Mouse (Mus musculus): ENCODE data around the gene Nfkbib.

The Nfkbib gene

DNA sequence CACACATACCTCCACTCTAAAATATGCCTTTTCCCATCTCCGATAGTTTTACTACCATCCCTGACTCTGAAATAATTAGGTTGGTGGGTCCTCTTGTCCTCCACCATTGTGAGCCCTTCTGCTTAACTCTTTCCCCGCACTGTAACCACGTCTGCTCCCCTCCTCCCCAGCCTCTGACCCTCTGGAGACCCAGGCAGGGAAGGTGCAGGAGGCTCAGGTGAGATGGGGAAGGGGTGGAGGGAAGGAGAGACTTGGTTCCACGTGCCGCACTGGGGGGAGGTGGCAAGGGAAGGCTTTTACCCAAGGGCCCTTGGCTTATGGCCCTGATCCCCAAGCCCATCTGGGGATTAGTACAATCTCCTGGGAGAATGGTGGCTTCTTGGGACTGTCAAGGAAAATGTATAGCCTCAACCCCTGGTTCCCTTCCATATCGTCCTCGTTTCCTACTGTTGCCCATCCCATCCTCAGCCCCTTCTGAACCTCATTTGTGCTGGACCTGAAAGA is at the start of gene Nfkbib:
Gene Nfkbib (minus strand): TSS at position 51 of the 504 bp plus-strand sequence.
- DNase-seq (ENCODE audit: low spot score in 2 of 2) = no peak

DNA sequence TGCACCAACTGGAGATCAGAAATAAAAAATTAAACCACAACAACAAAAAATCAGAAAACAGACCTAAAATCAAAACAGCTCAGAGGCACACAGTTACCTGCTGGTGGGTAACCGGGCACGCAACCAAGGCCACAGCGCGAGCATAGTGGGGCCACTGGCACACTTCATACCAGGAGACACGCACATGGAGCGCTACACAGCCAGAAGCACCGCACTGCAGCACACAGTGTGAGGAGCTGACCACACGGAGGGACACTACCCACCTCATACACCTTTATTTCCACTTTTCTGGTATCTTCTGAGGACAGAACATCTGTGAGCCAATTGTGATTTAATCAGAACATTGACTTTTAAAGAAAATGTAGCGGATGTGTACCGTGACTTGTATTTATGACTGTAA is 49.6 kb upstream of the Nfkbib start:
- DNase-seq (ENCODE audit: low spot score in 2 of 2) = no peak

DNA sequence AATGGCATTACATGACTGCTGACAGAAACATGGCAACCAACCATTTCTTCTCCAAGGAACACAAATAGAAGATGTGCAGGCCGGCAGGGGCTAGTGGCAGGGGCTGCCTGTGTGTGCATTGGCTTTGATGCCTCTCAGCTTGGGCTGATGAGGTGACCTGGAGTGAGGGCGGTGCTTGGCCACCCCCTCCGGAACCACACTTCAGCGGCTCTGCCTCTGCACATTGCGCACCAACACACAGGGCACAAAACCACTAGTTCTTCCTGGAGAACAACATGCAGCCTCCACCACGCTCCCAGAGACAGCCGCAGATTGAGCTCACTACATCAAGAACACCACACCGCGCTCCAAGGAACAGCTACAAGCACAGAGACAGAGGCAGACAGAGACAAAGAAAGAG is 48.9 kb upstream of the Nfkbib start:
- no peak for DNase-seq (ENCODE audit: low spot score in 2 of 2)

DNA sequence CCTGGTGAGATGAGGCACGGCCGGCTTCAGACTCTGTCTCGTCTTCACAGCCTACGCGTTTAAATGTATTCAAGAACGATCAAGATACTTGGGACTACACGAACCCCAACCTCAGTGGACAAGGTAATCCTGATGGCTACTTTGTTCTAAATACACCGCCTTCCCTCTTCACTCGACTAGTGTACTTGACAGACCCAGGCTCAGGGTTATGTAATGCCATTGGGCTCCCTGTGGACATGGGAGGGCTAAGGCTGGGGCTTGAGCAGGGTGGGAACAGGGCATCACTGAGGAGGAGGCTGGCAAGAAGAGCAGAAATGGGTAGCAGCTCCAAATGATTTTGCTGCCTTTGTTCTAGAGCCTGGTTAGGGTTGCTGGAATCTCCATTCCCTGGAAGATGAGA is 47.9 kb upstream of the Nfkbib start:
- no peak for DNase-seq (ENCODE audit: low spot score in 2 of 2)

DNA sequence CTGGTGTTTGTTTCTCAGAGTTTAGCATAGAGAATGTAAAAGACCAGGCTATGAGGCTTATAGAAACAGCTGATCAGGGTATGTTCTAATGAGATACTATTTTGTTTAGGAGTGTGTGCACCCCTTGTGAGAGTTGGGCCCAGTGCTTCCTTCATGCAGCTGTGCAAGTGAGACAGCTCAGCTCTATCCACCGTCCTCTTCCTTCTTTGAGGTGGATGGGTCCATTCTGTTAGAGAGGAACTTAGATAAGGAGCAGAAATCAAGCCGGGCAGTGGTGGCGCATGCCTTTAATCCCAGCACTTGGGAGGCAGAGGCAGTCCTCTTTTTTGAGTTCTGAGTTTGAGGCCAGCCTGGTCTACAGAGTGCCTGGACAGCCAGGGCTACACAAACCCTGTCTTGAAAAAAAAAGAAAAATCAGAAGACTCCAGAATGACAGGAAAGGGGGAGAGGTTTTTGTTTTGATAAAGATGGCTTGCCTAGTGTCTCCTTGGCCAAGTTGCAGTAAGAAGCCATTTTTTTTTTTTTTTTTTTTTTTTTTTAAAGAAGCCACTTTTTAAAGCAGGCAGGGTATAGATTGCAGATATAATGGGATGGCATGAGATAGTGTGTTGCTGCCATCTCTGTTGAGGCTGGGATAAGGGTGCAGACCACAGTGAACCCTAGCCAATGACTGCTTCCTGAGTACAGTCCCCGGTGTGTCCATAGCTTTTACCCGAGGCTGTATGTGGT is 47.2 kb upstream of the Nfkbib start:
- DNase-seq (ENCODE audit: low spot score in 2 of 2) = no peak

DNA sequence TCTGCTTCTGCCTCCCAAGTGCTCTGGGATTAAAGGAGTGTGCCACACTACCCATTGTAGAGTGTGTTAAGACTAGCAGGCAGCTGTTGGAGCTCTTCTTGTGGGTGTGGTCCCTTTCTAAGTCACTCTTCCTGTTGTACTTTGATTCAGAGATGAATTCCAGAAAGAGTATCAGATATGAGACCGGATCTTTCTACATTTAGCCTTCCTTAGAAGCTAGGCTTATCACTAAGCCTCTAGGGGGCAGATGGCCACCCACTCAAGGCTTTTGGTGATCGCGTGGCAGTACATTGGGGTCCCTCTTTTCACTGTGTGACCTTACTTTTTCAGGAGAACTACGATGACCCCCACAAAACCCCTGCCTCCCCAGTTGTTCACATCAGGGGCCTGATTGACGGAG is 45.6 kb upstream of the Nfkbib start:
- no peak for DNase-seq (ENCODE audit: low spot score in 2 of 2)

DNA sequence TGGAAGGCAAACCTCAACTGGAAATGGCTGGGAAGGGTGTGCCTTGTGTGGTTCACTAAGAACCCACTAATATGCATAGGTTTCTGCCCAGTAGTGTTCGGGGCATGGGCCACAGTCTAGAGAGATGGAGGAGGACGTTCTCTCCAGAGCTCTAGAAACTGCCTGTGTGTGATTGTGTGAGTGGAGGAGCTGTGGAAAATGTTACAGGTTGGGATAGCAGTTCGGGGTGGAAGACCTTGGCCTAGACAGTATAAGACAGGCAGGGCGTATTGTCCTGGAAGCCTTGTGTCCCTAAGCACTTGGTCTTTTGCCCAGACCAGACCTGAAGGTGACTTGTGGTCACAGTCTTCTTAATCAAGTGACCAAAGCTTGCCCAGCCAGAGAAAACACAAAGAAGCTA is 45.1 kb upstream of the Nfkbib start:
- no peak for DNase-seq (ENCODE audit: low spot score in 2 of 2)

DNA sequence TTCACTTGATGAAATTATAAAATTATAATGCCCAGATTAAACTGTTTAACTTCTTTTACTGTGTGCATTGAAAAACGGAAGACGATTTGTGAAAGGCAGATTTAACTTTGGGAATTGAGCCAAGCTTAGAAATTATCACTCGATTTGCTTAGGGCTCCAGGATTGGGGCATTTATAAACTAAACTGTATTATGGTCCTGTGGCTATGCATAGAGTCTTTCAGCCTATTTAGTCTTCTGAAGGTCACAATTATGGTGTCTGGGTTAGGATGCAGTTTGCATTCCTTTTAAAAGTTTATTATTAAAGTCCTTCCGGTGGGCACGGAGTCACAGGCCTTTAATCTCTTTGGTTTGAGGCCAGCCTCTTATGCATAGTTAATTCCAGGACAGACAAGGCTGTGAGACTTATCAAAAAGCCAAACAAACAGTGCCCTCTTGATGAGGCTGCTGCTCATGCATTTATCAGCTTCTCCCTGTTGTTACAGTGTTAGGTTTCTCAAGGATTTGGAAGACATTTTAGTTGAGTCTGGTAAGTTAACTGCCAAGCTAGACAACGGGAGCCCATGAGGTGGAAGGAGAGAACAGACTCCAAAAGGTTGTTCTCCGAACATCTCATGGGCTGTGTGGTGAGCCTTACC is 44.4 kb upstream of the Nfkbib start:
- DNase-seq (ENCODE audit: low spot score in 2 of 2) = no peak

DNA sequence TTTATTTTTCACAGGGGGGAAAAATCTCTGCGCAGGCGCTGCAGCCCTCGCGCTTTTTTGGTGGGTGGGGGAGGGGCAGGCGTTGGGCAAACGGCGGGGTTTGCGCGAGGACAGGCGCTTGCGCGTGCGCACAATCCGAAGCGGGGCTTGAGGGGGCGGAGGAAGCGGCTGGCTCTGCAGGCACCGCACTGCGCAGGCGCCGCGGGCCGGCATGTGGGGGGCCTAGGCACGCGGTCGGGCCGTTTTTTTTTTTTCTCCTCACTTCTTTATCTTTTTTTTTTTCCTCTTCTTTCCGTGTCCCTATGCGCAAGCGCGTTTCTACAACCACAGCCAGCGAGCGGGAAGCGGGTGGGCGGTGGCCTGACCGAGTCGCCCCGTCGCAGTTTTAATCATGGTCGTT is 43.9 kb upstream of the Nfkbib start:
- DNase-seq (ENCODE audit: low spot score in 2 of 2) = peak; percentile 76 to 92

DNA sequence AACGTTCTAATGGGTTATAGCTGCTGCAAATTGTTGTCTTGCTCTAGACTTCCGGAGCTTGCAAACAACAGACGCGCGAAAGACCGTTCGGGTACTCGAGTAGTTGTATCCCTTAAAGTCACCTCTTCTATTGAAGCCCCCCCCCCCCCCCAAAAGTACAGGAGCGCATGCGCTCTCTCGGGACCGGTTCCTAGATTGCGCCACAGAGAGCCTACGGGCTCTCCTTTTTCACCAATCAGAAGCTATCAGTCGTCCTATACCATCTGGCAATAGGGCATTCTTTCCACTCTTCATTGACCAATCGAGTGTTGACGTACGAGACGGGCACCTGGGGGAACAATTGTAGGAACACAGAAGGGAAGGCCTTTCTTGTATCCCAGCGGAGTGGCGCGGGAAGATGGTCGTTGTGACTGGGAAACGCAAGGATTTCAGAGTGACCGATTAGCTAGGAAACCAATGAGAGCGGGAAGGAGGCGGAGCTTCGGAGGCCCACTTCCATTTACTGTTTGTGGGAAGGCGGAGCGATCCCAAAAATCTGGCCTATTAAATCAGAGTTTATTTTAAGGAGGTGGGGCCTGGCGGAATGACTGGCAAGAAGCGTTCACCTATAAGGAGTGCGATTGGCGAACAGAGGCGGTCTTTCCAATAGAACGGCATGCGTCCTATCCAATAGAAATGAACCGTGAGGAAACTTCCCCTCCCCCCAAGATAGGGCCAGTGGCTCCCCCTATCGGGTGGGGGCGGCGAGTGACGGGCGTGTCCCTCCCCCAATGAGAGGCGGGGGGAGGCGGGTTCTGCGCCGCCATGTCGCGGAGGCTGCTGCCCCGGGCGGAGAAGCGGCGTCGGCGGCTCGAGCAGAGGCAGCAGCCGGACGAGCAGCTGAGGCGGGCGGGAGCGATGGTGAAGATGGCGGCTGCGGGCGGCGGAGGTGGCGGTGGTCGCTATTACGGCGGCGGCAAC is 43.1 kb upstream of the Nfkbib start:
- DNase-seq (ENCODE audit: low spot score in 2 of 2) = peak; percentile 96

DNA sequence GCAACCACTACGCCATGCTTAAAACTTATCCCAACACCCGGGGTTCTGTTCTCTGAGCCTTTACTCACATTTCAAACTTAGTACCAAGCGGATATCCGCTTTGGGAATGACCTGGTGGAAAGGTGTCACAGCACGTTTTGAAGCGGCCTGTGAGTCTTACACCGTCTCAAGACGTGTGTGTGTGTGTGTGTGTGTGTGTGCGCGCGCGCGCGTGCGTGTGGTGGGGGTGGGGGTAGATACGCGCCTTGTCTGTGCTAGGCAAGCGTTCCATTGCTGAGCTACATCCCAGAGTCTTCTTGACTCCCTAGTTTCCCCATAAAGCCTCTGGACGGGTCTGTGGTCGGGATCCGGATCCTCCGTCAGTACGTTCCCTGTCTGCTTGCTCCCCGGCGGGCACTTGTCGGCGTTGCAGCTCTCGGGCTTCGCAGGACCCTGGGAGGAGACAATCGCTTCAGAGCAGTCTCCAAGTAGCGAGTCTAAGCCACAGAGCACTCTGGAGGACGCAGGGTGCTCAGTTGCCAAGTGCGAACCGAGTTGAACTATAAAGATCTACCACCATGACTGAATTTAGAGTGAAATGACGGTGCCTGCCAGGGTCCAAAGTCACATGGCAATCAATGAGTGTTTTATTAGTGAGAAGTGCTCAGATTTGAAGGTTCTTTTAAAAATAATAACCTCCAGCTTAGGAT is 42.2 kb upstream of the Nfkbib start:
- peak; percentile 47 to 53 for DNase-seq (ENCODE audit: low spot score in 2 of 2)

DNA sequence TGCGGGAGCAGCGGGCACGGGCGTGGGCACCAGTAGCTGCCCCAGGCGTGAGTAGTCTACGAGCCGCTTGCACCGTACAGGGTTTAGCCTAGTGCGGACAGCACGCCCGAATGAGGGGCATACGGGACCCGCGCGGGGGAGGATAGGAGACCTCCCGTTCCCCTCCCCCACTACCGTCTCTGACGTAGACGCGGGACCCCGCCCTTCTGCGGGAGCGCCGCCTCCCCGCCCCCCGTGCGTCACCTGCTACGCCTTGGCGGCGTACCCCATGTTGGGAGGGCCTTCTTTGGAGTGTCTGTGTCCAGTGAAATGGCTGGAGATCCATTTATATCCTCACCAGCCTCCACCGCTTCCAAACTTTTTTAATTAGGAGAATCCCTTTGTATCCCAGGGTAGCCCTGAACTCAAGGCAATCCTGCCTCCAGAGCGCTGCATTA is 41.7 kb upstream of the Nfkbib start:
- DNase-seq (ENCODE audit: low spot score in 2 of 2) = peak; percentile 95

DNA sequence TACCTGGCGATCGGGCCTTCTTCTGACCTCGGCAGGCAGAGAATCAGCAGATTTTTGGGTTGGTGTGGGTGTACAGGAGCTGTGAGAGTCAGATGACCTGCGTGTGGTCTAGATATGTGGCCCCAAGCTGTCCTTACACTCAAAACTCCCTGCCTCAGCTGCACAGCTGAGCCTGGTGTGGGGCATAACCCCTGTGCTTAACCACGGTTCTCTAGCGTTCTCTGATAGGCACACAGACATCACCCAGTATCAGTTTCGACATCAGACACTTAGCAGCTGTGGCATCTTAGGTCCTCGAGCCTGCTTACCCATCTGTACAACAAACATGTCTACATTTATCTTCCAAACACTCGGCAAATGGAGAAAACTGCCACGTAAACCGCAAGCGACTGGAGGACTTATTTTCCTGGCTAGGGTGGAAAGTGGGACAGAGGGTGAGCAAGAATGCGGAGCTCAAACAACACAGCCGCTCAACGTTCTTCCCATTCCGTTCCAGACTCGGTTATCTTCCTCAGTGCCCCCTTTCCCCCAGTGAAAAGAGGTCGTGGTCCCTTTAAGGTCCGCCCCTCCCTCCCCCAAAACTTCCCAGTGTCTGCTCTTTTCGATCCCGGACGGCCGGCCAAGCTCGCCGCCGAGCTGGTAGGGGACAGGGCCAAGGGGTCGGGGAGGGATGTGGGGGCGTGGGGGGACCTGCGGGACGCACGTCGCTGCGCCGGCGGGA is 41.1 kb upstream of the Nfkbib start, which contains the start of gene Hnrnpl:
Gene Hnrnpl (plus strand): TSS at position 321 of the 721 bp plus-strand sequence.
- DNase-seq (ENCODE audit: low spot score in 2 of 2) = peak; percentile 63

DNA sequence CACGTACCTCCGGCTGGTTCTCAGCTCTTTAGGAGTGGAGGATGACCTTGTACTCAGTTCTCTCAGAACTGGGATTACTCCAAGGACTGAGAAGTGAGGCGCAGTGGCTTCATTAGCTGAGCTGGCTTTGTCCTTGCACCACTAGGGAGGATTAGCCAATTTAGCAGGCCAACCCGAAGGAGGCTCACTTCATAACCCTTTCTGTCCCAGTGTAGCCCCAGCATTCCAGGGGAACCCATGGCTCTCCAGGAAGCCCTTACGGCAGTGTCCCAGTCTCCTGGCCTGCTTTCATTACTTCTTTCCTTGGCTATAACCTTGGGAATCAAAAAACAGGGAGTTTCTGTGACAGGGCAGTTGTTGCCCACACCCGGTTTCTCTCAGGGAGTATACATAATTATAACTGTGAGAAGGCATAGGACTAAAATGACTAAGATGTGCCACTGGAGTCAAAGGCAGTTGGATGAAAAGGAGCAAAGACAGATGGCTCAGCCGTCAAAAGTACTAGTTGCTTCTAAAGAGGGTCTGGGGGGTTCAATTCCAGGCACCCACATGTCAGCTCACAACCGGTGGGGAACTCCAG is 40.4 kb upstream of the Nfkbib start:
- DNase-seq (ENCODE audit: low spot score in 2 of 2) = peak in 1 of 2 experiments; percentile 47

DNA sequence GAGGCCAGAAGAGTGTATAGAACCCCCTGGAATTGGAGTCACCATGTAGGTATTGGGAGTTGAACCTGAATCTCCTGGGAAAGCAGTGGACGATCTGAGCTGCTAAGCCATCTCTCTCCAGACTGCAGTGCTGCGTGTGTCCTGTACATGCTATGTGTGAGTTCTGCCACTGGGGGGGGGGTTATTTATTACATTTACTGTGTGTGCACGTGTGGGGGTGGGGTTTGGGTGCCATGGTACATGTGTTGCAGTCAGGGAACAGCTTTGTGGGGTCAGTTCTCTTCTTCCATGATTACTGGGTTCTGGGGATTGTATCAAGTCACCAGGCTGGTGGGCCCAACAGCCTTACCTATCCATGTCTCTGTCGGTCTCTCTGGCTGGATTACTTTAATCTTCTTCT is 39.6 kb upstream of the Nfkbib start:
- no peak for DNase-seq (ENCODE audit: low spot score in 2 of 2)

DNA sequence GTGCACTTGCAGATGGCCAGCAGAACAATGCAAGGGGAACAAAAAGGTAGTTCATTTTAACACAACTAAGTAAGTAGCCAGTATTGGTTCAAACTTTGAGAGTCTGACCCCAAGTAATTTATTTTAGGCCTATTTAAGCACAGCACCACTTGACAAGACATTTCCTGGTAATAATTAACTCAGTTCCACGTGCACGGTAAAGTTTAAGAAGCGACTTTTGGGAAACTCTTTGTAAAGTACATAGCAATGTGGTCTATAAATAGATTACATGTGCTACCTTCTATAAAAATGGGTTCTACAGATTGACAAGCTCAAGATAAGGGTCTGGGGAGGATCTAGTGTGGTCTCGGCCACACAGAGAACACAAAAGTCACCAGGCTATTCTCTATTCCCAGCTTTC is 36.4 kb upstream of the Nfkbib start:
- no peak for DNase-seq (ENCODE audit: low spot score in 2 of 2)

DNA sequence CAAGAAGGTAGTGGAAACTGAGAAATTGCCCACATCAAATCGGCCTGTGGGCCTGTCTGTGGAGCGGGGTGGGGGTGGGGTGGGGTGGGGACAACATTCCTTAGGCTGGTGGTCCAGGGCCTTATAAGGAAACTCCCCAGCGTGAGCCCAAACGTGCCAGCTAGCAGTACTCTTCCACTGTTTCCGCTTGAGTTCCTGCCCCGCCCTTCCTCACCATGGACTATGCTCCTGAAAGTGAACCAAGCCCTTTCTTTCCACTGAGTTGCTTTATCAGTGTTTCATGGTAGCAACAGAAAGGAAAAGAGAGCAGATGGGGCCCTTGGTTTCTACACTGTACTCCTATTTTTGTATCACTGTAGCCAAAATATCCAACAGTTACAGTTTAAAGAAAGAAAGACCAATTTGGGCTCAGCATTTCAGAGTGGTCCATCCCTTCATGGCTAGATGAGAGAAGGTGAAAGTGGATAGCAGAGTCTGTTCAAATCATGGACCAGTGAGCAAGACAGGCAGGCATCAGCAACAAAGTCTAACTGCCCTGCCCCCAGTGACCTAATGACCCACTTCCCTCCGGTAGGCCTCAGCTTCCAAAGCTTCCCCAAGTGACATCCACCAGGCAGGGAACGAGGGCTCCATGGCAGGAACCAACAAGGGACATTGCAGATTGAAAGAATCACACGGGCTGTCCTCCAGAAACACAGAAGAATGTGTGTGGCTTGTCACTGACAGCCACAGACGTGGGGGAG is 35.7 kb upstream of the Nfkbib start:
- DNase-seq (ENCODE audit: low spot score in 2 of 2) = no peak

DNA sequence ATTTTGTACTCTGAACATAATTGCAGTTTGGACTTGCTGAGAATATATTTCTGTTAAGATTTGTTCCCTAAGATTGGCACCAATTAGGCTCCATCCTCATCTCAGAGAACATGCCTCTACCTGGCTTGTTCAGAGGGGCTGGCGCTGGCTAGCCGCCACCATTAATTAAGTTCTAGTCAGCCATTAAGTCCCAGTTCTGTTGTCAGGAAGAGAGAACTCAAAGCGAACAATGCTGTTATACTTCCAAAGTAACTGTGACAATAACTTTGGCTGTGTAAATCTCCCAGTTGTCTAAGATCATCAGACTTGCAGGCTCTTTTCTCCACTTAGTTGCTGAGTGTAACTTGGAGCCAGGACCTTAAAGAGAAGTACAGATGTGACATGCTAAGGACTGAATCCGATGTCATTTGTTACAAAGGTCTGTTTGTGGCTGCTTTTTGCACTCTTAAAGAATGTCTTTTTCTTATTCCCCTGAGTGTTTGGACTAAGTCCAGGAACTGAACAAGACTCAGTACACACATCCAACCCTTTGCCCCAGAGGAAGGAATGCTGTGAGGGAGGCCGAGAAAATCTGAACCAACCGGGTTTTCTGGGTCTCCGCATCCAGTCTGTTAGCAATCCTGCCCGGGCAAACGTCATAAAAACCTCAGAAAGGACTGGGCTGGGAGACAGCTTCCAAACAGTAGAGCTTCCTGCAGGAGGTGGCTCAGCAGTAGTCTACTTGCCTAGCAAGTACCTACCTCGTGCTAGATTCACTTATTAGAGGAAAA is 34.8 kb upstream of the Nfkbib start:
- peak; percentile 75 to 82 for DNase-seq (ENCODE audit: low spot score in 2 of 2)

DNA sequence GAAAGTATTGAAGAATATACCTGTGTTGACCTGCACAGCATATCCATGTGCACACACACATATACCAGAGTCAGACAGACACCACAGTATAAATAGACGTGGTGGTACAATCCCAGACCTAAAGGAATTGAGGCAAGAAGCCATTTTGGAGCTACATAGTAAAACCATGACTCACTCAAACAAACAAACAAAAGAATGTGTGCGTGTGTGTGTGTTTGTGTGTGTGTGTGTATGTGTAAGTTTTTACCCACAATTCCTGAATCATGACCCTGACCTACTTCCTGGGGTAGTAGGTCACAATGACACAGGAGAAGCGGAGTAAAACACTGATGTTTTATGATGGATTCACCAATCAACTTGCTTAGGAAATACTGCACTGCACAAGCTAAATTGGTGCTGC is 34.1 kb upstream of the Nfkbib start:
- DNase-seq (ENCODE audit: low spot score in 2 of 2) = no peak

Measured in urinary bladder, postnatal 36 days (tissue).